Mouse (Mus musculus) retina, postnatal 7 days (tissue): ENCODE results near the gene Grm3.

ENCODE experiments used
- DNase-seq: peaks from one replicate; pipeline ENCODE4 v3.0.0-alpha.2; 2012; ENCODE audit warnings: low read depth, low spot score

Gene Grm3

DNA sequence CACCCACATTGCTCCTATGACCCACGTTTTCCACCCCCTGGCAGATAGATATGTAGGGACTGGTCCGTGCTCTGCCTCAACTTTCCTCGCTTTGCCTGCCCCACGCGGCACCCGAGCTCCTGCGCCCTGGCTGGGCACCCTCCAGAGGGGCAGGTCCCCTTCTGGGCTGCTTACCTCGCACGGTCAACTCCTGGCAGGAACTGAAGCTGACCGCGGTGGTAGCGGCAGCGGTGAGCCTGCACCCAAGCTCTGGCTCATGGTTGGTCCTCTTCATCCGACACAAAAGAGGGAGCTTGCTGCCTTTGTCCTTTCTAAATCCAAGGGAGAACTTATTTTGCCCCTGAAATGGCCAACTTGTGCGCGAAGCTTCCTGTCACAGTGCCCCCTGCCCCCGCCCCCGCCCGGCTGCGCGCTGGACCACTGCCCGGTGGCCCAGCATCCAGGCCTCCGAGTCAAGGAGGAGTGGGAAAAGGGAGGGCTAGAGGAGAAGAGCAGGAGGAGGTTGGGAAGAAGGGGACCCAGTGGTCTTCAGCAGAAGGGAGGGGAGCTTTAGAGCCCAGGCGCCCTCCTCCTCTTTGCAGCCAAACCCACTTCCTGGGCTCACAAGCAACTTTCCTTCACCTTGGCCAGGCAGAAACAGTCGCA lies at the start of gene Grm3:
Gene Grm3 (minus strand): TSS at position 215 of the 645 bp plus-strand sequence.
- no peak for DNase-seq

DNA sequence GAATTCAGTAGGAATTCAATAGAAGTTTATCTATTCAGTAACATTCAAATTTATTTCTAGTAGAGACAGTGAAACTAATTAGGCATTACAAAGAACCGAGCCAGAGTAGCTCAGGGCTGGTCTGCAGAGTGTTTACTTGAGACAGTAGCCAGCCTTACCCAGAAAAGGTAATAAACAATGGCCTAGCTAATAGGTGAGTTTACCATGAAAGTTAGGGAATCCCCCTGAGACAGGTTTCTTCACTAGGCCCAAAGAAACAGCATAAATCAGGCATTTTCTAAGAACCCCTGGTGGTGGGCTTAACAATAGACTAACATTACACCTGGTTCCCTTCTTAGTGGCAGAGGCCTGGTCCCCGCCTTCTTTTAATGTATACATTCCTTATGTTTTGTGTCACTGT lies 30.8 kb upstream of the Grm3 start:
- no peak for DNase-seq

DNA sequence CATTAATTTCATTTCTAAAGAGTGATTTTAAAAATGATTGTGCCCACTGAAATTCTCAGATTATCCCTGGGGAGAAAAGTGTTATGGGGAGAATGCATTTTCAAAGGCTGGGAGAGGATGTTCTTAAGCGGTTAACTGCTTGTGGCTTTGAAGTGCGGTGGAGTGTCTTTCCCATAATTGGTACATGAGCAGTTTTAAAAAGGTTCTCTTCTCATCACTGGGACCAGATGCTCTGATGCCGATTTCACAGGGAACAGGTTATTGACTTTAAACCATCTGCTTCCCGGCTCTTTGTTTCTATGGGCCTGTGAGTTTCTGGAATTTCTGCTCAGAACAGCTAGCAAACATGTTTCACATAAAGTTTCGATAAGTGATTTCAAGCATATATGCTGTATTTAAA lies 23.2 kb upstream of the Grm3 start:
- DNase-seq, result no peak

DNA sequence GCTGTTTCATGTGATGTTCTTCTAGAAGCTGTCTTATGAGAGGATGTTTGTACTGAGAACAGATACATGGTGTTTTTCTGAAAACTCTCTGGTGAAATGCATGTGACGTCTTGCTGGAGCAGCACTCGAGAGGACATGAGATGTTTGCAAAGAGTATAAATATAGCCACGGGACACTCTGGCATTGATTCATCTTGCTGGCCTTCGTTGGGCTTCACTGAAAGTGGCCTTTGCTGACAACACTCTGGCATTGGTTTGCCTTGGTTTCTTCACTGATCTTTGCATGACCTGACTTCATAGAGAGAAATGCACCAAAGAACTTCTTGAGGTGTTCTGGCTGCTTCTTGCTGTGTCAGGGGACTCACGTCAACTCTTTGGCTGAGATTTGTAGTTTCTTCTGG lies 19.1 kb upstream of the Grm3 start:
- DNase-seq, result no peak

DNA sequence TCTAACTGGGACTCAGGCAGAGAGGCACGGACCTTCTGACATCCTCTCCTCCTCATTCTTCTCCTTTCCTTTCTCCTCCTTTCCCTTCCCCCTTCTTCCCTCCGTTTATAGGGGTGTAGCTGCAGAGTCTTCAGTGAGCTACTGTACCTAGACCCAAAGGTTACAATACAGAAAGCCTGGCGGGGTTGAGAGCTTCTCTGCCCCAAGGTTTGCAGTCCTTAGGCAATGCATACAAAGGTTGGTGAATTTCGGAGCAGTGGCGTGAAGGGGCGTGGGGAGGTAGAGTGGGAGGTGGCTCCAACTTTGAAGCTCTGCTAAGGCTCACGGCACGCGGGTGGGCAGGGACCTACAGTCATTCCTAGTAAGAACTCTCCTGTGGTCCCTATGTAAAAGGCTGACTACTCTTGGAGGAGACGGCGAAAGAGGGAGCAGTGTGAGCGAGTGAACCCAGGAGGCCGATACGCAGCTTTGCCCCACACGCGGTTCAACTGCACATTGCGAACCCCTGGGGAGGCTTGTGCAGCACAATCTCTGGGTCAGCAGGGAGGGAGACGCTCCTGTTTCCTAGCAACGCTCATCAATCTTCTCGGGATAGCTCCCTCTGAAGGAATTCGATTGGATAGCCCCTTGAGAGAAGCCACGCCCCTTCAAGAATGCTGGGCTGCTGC lies 765 bp upstream of the Grm3 start:
- peak; percentile 11 for DNase-seq

DNA sequence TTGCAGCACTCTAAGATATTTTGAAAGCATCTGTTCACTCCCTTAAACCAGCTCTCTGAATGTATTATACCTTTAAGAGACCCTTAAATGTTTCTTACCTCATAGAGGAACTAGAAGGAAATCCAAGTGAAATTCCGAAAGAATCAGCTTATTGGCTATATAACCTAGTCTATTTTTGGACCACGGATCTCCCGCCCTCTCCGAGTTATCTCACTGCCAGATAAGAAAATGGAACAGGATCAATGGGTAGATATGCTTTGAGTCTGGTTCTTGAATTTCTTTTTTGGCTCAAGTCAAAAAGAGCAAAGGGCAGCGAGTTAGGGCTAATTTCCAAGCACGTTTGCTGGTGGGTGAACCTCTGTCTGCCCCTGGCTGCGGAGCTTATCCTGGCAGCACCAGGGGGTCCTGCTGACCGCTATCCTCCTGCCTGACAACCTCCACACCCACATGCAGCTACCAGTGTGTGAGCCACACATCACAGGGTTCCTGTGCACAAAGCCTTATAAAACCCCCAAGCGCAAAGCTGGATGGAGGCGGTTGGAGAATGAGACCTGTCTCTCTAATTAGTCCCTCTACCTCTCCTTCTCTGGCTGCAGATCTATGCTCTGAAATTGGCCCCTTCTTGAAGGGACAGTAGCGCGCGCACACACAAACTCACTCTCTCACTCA lies 549 bp downstream of the Grm3 start:
- DNase-seq, result no peak

DNA sequence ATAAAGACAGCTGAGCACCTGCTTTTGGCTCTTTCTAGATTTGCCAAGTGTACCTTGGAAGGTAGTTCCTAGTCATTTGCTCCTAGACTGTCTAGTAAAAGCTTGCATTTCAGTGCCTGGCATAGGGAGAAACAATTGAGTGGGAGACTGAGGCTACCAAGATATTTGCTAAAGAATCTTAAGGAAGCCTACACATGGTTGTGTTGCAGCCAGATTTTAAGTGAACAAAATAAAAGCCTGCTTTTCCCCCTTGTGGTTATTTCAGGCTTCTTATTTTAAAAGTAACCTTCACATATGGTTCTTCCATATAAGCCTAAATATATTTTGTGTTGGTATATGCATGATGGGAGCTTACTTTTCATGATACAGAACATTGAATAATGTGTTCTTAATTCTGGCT lies 3.8 kb downstream of the Grm3 start:
- DNase-seq, result no peak

DNA sequence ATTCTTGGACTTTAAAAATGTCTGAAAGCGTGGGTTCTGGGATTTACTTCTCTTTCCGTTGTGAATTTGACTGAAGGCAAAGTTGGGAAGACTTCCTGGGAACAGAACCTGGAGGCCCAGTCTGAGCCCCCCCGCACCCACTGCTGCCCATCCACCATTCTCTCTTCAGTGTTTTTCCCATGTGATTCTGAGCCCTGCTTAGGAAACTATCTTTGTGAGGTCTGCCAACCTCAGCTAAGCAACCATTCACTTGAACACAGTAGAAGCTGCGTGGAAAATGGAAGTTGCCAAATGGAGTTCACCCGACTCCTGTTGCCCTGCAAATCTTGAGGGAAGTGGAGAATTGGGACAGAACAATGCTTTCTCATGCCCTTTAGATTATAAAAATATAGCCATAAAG lies 8.7 kb downstream of the Grm3 start:
- DNase-seq, result no peak

DNA sequence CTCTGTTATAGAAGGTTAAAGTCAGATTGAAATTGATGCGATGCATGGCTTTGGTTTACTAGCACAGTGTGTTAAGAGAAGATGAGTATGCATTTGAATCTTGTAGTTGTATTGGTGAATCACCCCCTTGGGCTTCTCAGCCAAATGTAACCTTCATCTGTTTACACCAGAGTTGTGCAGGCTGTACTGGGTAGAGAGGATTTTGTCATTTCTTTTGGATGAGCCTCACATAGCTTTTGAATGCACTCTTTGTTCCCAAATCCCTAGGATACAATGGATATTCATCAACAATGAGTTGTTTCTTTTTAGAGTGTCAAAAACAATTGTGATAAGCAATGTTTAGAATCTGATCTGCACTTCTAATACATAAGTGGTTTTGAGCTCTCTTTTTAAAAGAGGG lies 17.9 kb downstream of the Grm3 start:
- DNase-seq, result no peak

DNA sequence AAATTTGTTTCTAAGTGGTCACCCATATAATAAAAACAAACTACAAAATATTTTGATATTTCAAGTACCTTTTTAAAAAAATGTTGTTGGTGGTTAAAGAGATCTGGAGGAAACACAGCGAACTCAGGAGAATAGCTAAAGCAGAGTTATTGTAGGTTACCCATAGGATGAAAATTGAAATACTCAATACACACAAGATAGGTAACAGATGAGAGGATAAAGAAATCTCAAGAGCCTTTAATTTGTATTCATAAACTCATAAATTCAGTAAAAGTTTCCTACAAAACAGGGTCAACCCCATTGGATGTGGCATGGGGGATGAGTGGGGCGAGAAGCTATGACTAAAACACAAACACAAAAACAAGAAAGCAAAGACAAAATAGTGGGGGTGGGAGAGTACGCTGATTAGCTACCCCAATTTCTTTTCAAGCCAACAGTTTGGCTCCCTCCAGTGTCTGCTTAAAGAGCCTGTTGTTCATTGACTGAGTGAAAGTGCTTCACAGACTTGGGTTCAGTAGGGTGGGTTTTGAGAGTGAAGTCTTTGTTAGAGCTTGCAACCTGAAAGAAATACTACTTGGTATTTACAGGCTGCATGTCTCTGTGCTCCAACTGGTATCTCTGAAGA lies 21.5 kb downstream of the Grm3 start:
- DNase-seq, result no peak

DNA sequence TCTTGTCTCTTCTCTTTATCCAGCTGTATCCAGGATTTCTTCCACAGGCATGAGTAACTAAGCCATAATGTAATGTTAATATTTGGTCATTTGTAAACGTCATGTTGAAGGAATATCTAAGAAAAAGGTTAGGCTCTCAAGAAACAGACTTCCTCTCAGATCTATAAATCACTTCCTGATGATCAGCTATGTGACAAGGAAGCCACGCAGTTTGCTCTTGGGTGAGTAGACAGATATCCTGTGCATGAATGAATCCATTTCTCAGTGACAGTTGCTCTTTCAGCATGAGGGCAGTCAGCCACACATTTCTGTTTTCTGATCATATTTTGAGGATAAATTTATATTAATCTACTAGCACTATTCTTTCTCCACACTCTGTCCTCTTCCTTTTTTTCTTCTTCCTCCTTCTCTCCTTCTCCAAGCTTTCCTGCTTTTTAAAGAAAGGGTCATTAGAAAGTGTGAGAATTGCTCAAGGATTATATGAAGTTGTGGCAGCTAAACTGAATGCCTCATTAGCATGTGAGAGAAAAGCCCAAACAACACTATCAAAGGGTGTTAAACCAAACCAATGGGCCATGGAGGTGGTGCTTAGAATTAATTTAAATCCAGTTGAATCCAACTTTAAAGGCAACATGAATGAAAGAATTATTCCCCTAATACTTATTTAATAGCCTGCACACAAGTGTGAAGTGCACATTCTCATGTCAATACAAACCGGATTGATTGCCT lies 22.1 kb downstream of the Grm3 start:
- DNase-seq, result no peak

DNA sequence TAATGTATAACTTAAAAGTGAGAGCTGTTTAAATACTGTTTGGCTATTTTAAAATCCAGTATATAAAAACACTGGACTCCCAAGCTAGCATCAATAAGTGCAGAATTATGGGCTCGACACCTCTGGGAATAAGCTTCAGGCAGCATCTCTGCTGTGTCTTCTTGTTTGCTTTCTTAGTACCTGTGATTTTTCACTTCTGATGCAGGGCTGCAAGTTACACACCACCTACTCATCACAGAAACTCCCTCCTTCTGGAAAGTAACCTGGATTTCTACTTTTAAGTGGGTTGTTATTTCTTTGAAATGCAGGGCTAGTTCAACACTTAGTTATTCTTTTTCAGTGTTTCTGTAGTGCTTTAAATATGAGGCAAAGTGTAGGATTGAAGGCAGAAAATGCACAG lies 32.6 kb downstream of the Grm3 start:
- DNase-seq, result no peak

DNA sequence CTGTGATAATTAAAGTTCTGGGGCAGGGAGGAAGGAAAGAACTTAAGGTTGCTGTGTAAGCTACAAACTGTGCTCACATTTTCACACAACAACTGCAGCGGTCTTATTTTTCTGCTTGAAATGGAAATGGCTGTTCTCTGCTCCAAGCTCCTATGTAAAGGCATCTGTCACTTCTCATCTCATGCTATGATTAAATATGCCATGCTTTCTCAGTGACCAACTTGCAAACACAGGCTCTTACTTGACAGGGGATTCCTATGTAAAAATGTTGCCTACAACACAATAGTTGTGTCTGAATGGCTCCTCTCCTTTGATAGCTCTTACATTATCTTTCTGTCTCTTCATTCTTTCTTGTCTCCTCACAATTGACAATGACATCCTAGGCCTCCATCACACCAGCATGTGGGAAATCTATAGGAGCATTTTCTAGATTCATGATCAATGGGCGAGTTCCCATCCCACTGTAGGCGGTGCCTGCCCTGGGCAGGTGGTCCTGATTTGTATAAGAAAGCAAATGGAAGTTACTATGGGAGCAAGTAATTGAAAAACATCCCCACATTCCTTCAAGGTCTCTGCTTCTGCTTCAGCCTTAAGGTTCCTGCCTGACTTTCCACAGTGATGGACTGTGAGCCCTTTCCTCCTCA lies 34.2 kb downstream of the Grm3 start:
- no peak for DNase-seq

DNA sequence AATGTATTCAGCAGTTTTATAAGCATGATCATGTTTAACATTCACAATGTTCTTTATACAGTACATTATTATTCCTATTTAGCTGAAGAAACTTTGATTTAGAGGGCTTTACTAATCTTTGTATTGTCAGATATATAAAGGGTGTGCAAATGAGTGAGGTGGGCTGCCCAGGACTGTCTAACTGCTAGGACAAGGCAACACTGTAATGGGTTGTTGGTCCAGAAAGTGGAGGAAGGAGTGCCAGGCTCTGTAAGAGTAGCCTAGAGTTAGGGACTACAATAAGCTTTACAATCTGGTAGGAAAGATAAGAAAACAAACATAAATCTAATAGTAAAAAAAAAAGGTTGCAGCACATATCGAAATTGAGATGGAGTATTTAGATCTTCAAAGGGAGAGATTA lies 34.8 kb downstream of the Grm3 start:
- DNase-seq, result no peak

DNA sequence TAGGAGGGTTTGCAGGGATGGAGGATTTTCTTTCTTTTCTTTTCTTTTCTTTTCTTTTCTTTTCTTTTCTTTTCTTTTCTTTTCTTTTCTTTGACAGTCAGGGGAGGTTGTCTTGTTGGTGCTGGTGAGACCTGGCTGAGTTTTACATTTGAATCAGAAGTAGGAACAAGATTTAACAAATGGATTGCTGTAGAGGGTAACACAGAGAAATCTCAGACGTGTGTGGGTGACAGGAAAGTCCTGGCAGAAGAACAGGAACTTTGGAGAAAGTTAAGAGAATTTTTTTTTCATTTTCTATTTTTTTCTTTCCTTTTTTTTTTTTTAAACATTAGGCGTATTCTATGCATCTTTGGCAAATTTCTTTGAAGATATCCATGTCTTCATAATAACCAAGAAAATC lies 41.8 kb downstream of the Grm3 start:
- DNase-seq, result no peak

DNA sequence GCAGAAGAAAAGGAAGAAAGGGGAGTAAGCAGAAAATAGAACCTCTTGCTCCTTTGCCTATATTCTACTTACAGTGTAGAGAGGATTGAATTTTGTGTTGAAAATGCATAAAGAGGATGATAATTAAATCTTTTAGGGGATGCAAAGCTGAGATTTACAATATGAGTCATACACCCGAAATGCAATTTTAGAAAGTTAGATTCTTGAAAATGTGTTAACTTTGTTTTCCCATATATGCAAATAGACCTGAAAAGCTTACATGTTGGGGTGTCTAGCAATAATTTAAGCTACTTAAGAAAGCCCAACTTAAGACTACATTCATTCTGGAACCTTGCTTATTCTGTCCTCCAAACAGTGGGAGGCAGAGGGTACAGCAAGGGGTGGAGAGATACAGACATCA lies 56.0 kb downstream of the Grm3 start:
- no peak for DNase-seq

DNA sequence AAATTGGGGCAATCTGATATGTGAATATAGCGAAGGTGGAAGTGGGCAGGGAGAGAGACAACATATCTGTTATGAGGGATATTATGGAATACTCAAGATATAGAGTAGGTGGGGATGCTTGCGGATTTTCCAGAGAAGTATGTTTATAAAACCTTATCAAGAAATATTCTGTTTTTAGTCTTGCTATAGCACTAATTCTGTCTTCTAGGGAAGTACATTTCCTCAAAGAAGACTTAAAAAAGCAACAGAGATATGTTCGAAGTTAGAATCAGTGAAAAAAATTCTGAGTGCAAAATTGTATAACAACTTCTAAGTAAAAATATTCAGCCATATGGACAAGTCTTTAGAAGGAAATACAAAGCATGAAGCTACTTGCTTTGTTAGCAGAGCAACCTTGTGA lies 61.6 kb downstream of the Grm3 start:
- DNase-seq, result no peak

DNA sequence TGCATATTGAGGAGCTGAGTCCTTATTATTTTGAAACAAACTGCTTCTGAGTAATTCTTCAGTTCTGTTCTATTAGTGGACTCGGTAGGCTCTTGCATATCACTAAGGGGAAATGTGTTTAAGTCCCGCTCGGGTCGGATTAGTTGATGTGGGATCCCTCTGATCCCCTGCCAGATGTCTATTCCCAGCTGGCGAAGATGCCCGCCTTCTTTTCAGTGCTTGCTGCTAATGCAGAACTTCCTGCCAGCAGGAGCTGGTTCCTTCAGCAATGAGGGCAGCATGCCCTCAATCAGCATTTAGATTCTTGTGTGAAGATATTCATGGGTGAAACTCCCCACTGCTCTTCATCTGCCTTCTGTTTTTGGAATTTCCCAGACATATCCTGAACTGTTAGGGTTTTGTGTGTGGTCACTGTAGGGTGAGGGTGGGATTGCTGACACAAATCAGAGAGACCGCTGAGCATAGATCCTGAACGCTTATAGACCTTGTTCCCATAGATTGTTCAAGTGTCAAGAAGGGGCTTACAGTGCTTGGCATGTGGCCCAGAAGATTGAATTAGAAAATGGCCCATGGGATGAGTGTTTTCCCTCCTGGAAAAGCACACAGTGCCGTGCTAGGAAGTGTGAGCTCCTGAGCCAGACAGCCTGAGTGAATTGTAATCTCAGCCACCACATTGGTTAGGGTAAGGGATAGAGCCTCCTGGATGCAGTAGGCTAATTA lies 62.9 kb downstream of the Grm3 start:
- DNase-seq, result peak; percentile 28

DNA sequence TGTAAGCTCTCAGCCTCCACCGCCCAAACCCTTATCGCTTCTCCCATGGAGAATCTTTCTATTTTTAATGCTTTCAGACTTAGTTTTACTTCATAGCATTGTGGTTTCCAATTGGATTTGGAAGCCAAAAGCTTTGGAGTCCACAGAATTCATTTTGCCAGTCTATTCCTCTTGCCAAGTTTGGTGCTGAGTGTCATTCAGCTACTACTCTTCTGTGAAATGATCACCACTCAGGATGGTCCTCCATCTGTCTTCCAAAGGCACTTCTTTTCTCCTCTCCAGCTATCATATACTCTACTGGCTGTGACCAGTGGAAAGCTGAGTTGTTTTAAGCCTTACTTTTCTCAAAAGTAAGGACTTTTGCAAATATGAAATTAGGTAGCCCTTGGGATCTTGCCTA lies 86.4 kb downstream of the Grm3 start:
- no peak for DNase-seq

DNA sequence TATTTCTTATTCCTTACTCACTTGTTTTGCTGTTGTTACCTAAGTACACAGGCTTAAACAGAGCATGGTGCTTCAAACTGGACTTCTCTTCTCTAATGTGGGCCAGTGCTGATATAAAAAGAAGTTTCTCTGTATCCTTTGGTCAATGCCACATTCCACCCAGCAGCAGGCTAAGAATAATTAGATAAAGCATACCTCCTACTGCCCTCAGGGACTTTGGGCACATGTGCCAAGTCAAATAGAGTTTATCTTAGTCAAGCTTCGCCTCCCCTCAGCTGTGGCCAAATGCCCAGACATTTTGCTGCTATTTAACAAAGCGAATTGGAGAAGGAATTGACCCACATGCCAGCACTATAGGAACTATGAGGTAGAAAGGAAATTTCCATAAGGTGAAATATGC lies 97.8 kb downstream of the Grm3 start:
- no peak for DNase-seq

DNA sequence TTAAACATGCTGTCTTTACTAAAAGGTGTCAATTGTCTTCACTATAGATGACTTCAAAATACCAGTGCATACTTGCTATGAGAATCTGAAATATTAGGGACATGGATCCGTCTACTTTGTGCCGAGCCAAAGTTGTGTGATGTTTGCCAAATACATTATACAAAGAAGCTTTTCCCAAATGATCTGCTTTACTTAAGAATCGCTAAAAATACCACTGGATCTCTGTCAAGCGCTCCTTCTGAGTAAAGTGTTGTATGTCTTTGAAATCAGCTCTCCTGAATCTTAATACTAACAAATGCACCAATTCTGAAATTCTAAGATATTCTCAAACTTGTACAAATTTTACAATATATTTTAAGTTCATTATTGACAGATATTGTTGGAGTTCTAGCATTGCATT lies 100.6 kb downstream of the Grm3 start:
- no peak for DNase-seq
